Comparison of ENCODE assay signal across 13 mouse cellular contexts in the genomic region with DNA sequence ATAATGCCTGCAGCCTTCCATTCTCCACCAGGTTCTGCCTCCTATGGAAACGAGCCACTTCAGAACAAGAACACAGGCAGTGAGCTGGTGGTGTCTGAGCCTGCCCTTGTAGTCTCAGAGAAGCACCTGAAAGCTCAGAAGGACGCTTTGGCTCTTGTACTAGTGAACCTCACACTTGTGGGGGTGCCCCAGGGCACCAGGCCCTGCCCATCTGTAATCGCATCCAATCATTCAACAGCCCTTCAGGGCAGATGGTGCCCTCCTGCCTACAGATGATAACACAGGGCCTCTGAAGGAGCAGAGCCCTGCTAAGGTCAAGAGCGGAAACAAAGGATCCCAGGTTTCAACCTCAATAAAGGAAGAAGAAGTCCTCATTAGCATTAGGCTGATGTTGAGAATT.
"Had no signal": no experiment of that assay in that cellular context is flagged by ENCODE, and none has a peak within 500 bp of the region (broad histone marks: within the 10 kb centered on the region; RNA-seq: fewer than 3 reads in every experiment).

No protein-coding gene starts in this region.

- H3K27ac ChIP-seq: kidney, postnatal 0 days; limb, embryonic 15.5 days; liver, embryonic 12.5 days; midbrain, embryonic 10.5 days; neural tube, embryonic 15.5 days had no signal

- H3K27me3 ChIP-seq: limb, embryonic 15.5 days; liver, embryonic 12.5 days; neural tube, embryonic 15.5 days had no signal

- H3K36me3 ChIP-seq: limb, embryonic 15.5 days; liver, embryonic 12.5 days; midbrain, embryonic 10.5 days; neural tube, embryonic 15.5 days had no signal

- H3K9ac ChIP-seq: limb, embryonic 15.5 days; liver, embryonic 12.5 days; lung, embryonic 14.5 days; neural tube, embryonic 15.5 days had no signal

- H3K4me1 ChIP-seq: limb, embryonic 15.5 days; liver, embryonic 12.5 days had no signal

- H3K9me3 ChIP-seq: limb, embryonic 15.5 days; midbrain, embryonic 10.5 days; neural tube, embryonic 15.5 days had no signal

- H3K4me2 ChIP-seq: limb, embryonic 15.5 days; liver, embryonic 12.5 days; lung, embryonic 14.5 days; neural tube, embryonic 15.5 days had no signal

- ATAC-seq: liver, embryonic 12.5 days had no signal

- H3K4me3 ChIP-seq: limb, embryonic 15.5 days; liver, embryonic 12.5 days; midbrain, embryonic 10.5 days; myocyte; neural tube, embryonic 15.5 days had no signal

- DNase-seq: kidney, postnatal 36 days; lung, embryonic 14.5 days; lung, postnatal 10 days; lung, postnatal 4 days; right cerebral cortex, adult 18-20 months; right cerebral cortex, postnatal 25 days; thymus, postnatal 36 days had no signal
